Mouse (Mus musculus): ENCODE data around the gene Nkain4.

Gene Nkain4

GRCm38 (mm10) chr2:180894029-180894623 lies 60.4 kb downstream of the Nkain4 start:
- no peak for DNase-seq (ENCODE audit: low read depth, low spot score)

- DNase-seq (ENCODE audit: low read depth, low spot score): no peak
These were observed 60.9 kb downstream of the Nkain4 start for GRCm38 (mm10) chr2:180893537-180894028.

- no peak for DNase-seq (ENCODE audit: low read depth, low spot score)
These were observed 61.5 kb downstream of the Nkain4 start for GRCm38 (mm10) chr2:180892841-180893521.

GRCm38 (mm10) chr2:180891835-180892323 lies 62.6 kb downstream of the Nkain4 start:
- no peak for DNase-seq (ENCODE audit: low read depth, low spot score)

GRCm38 (mm10) chr2:180891075-180891834 lies 63.2 kb downstream of the Nkain4 start:
- DNase-seq (ENCODE audit: low read depth, low spot score): no peak

- DNase-seq (ENCODE audit: low read depth, low spot score): no peak
These were observed 64.0 kb downstream of the Nkain4 start for GRCm38 (mm10) chr2:180890422-180891074.

GRCm38 (mm10) chr2:180889921-180890280 lies 64.6 kb downstream of the Nkain4 start:
- DNase-seq (ENCODE audit: low read depth, low spot score): no peak

- DNase-seq (ENCODE audit: low read depth, low spot score): no peak
These were observed 65.1 kb downstream of the Nkain4 start for GRCm38 (mm10) chr2:180889271-180889920.

GRCm38 (mm10) chr2:180885270-180885669 lies 69.2 kb downstream of the Nkain4 start:
- no peak for DNase-seq (ENCODE audit: low read depth, low spot score)
